Mouse (Mus musculus) megakaryocyte, embryonic 14.5 days (primary cell): ENCODE results near the gene Slc5a2.

Source experiments
- FLI1 ChIP-seq: IDR thresholded peaks from 2 replicates; pipeline ENCODE4 v1.6.1; 2012; ENCODE audit warnings: low read length, inconsistent platforms, mixed read lengths
- GATA1 ChIP-seq: IDR thresholded peaks from 3 replicates; pipeline ENCODE4 v1.6.1; 2012; ENCODE audit warnings: mixed read lengths, low read length, inconsistent platforms, borderline replicate concordance

- TF ChIP-seq GATA1 (no peak), FLI1 (no peak)
Measured at GRCm38 (mm10) chr7:128255757-128256156, 9.7 kb upstream of the Slc5a2 start.
